Comparison of ENCODE assay signal across 8 mouse cellular contexts in the genomic region with DNA sequence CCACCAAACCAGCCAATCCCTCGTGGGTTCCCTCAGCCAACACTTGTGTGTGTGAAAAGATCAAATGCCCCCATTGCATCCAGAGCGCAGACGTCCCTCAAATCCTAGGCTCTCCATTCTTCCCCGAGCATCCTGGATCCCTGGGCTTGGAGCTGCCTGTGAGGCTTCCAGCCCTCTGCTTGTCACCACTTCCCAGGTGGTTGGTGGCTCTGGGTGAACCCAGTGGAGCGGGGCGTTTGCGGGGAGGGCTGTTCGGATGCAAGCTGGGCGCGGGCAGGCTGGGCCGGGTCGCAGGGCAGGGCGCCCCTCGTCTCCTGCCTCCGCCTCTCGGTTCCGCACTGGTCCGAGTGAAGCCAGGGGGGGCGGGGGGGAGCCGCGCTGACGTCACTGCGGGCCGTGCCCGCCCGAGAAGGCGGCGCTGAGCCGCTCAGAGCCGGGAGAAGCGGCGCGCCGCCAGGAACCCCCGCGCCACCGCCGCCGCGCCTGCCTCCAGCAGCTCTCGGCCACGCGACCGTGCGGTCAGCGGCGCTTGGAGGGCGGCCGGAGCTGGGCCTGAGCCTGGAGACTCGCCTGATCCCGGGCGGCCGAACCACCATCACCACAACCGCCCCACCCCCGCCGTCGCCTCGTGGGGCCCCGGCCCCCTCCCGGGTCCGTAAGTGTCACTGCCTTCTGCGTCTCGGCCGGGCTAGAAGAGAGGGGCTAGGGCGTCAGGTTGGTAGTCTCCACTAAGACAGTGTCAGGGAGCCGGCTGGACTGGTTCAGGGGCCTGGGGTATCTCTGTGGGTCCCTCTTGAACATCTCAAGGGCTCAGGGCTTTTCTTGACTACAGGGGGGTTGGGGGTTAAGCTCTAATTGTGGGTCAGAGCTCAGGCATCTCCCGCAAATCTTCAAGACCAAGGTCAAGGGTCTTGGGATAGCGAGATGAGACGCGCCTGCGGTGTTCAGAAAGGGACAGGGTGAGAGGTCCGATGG. TPM values are rescaled to one million over a fixed set of nuclear protein-coding genes. Genes with fewer than 3 reads are reported as not detected.
DNase-seq lines count a peak whose midpoint lies in the region; ATAC-seq lines count a peak whose summit lies in the region.

No protein-coding gene starts in this region.

- WGBS in forebrain, embryonic 10.5 days: under 1% methylated on average over 71 of the region's 72 CpGs

- peaks cover 87% of the 10 kb centered on the region for H3K4me1 ChIP-seq in forebrain, embryonic 10.5 days

- H3K9me3 ChIP-seq in forebrain, embryonic 10.5 days: no peaks in the 10 kb centered on the region

- DNase-seq in frontal cortex, postnatal 10 days (ENCODE audit: low spot score in 2 of 2): peak; percentile 66 to 79
- no peak for DNase-seq in frontal cortex, postnatal 25 days (ENCODE audit: low spot score in 2 of 2)
- DNase-seq in ES-CJ7 (ENCODE audit: low read depth, low spot score): peak; percentile 48
- peak; percentile 73 for DNase-seq in forebrain, embryonic 10.5 days (ENCODE audit: extremely low spot score, low spot score)
- DNase-seq in left cerebral cortex, postnatal 4 days: peak; percentile 82
- DNase-seq in right cerebral cortex, postnatal 10 days (ENCODE audit: low spot score in 2 of 2): peak; percentile 86 to 89
- no peak for DNase-seq in urinary bladder, postnatal 25 days (ENCODE audit: low spot score)

- peak overlapping the region; percentile 98 for H3K27ac ChIP-seq in forebrain, embryonic 10.5 days

- intact Hi-C loops in left cerebral cortex, postnatal 4 days (cut with DNase I): loop anchor here (5.0 kb wide), 1 partner anchor 47 kb away; no protein-coding TSS in a partner anchor

- H3K27me3 ChIP-seq in forebrain, embryonic 10.5 days (ENCODE audit: poor library complexity, severe bottlenecking): peaks cover 100% of the 10 kb centered on the region

- H3K36me3 ChIP-seq in forebrain, embryonic 10.5 days (replicated peaks): peaks cover 34% of the 10 kb centered on the region

- H3K4me3 ChIP-seq in forebrain, embryonic 10.5 days: peak overlapping the region; percentile 86

- no peak for ATAC-seq in monocyte, adult 5-6 weeks (replicated peaks; ENCODE audit: insufficient number of reproducible peaks, low FRiP score, low TSS enrichment, poor library complexity, severe bottlenecking)

RNA-seq across cellular contexts. Expression of a gene that starts 33.7 kb away (rescaled TPM):
- 42.1 and 46.4 TPM in 2 replicates for polyA plus RNA-seq in forebrain, embryonic 10.5 days (2016; fragmentation: Nextera tagmentation; extraction: Ambion mirVana)
- 10 to 100 TPM; 75.8 to 80.6 TPM for total RNA-seq in left cerebral cortex, postnatal 4 days (2021)
- total RNA-seq in monocyte, adult 5-6 weeks (2017): 70.5 to 97.7 TPM (median 92.7 TPM) in 3 replicates

Comparison
In these comparisons a context has a peak if more than half of its experiments do, and no peak if none do; other contexts are left out.
1. DNase-seq: peak in frontal cortex, postnatal 10 days (2 of 2), ES-CJ7 (single experiment), forebrain, embryonic 10.5 days (single experiment), left cerebral cortex, postnatal 4 days (single experiment) and right cerebral cortex, postnatal 10 days (2 of 2); none in frontal cortex, postnatal 25 days (0 of 2) and urinary bladder, postnatal 25 days (single experiment).